Mouse (Mus musculus): ENCODE results near the gene Bag1. TPM values are rescaled to one million over a fixed set of nuclear protein-coding genes. Genes with fewer than 3 reads are reported as not detected.
"Not testable (repeated sequence)": the region's sequence is repeated elsewhere in the genome, so short reads cannot be mapped to it uniquely, and the experiment has no call there.

Gene Bag1
- total and polyA plus RNA-seq, 3 experiments = 194 to 235 TPM; not detected in 1

DNA sequence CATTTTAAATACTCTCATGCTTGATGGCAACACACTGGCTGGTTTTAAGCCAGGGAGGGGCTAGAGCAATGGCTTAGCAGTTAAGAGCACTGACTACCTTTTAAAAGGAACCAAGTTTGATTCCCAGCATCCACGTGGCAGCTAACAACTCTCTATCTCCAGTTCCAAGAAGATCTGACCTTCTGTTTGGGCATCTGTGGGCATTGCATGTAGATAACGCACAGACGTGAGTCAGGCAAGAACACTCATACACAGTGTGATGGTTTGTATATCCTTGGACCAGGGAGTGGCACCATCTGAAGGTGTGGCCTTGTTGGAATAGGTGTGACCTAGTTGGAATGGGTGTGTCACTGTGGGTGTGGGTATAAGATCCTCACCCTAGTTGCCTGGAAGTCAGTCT, 13.7 kb downstream of the Bag1 start:
- H3K9me3 ChIP-seq (replicated peaks; ENCODE audit: insufficient read depth, low read length); DNase-seq (ENCODE audit: low read depth, low spot score); H3K27ac ChIP-seq (ENCODE audit: control insufficient read depth, low read depth, low read length); H3K9ac ChIP-seq (ENCODE audit: control insufficient read depth, low read depth, low read length, poor library complexity, severe bottlenecking); H3K4me1 ChIP-seq (ENCODE audit: control insufficient read depth in 1 of 2, insufficient read depth in 2 of 2, low read length in 2 of 2); H3K79me2 ChIP-seq (ENCODE audit: control insufficient read depth, insufficient read depth, low read length, poor library complexity); H3K27me3 ChIP-seq (ENCODE audit: control insufficient read depth in 1 of 2, insufficient read depth in 2 of 2, low read length in 2 of 2); H3K4me3 ChIP-seq (ENCODE audit: control insufficient read depth in 1 of 2, insufficient read depth in 1 of 2, low read depth in 2 of 2, low read length in 2 of 2): not testable (repeated sequence)
- H3K36me3 ChIP-seq (ENCODE audit: control insufficient read depth in 1 of 2, insufficient read depth in 2 of 2, low read length in 2 of 2) = peaks cover 0 to 16% of the 10 kb centered on the region in 2 experiments; a peak in 2 of 4 replicates

DNA sequence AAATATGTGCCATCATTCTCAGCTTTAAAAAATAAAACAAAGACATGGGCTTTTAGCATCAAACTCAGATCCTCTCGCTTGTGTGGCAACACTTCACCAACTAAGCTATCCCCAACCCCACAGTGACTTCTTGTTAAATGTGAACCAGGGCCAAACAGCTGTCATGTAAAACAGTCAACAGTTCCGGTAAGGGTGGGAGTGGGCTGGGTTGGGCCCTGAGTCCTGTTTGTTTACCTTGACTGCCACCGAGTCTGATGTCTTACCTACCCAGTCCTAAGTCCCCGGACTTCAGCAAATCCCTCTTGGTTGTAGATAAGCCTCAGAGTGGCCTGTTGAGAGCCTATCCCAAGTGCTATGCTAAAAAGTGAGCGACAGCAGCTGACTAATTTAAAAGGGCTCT, 14.4 kb downstream of the Bag1 start:
- no peak overlapping the region for H3K4me3 ChIP-seq (ENCODE audit: control insufficient read depth in 1 of 2, insufficient read depth in 1 of 2, low read depth in 2 of 2, low read length in 2 of 2)
- no peaks in the 10 kb centered on the region for H3K4me1 ChIP-seq (ENCODE audit: control insufficient read depth in 1 of 2, insufficient read depth in 2 of 2, low read length in 2 of 2)
- no peak for DNase-seq (ENCODE audit: low read depth, low spot score)
- no peak overlapping the region for H3K27ac ChIP-seq (ENCODE audit: control insufficient read depth, low read depth, low read length)
- H3K79me2 ChIP-seq (ENCODE audit: control insufficient read depth, insufficient read depth, low read length, poor library complexity) = no peaks in the 10 kb centered on the region
- peaks cover 0 to 11% of the 10 kb centered on the region in 2 experiments; a peak in 2 of 4 replicates for H3K36me3 ChIP-seq (ENCODE audit: control insufficient read depth in 1 of 2, insufficient read depth in 2 of 2, low read length in 2 of 2)
- no peaks in the 10 kb centered on the region for H3K9me3 ChIP-seq (replicated peaks; ENCODE audit: insufficient read depth, low read length)
- H3K9ac ChIP-seq (ENCODE audit: control insufficient read depth, low read depth, low read length, poor library complexity, severe bottlenecking) = no peak overlapping the region
- H3K27me3 ChIP-seq (ENCODE audit: control insufficient read depth in 1 of 2, insufficient read depth in 2 of 2, low read length in 2 of 2) = no peaks in the 10 kb centered on the region
- TF ChIP-seq ELF1 (IDR thresholded peaks at IDR 0.05; ENCODE audit: low read depth, low read length) (no peak), MXI1 (IDR thresholded peaks at IDR 0.05; ENCODE audit: low read depth, low read length) (no peak), NRF1 (IDR thresholded peaks at IDR 0.05; ENCODE audit: insufficient read depth, low read depth, low read length, poor library complexity, severe bottlenecking) (no peak), E2F4 (IDR thresholded peaks at IDR 0.05; ENCODE audit: borderline replicate concordance, low read depth, low read length) (no peak), SMC3 (IDR thresholded peaks at IDR 0.05; ENCODE audit: low read depth, low read length) (no peak), TBP (IDR thresholded peaks at IDR 0.05; ENCODE audit: low read depth, low read length) (no peak), MEF2A (IDR thresholded peaks at IDR 0.05; ENCODE audit: extremely low read depth, insufficient replicate concordance, low read depth, low read length, poor library complexity, severe bottlenecking) (no peak), CTCF (IDR thresholded peaks at IDR 0.05 in 2 of 3, conservative IDR thresholded peaks at IDR 0.05 in 1 of 3; ENCODE audit: control insufficient read depth in 1 of 3, insufficient read depth in 1 of 3, low read depth in 2 of 3, low read length in 3 of 3, poor library complexity in 1 of 3, severe bottlenecking in 1 of 3) (no peak), SIN3A (IDR thresholded peaks at IDR 0.05; ENCODE audit: low read length) (no peak)

DNA sequence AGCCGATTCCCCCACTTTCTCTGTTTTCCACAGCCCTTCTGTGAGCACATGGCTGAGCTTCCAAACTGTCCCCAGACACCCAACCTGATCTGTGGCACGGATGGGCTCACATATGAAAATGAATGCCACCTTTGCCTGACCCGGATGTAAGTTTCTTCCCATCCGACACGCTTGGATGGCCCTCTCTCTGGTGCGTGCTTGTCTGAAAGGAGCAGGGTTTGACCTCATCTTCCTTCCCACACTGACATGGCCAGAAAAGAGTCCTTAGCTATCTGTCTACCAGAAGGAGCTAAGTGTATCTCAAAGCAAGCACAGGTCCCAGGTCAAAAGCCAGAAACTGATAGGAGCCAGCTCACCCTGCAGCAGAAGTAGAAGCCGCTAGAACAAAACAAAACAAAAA, 19.0 kb downstream of the Bag1 start:
- no peak overlapping the region for H3K9ac ChIP-seq (ENCODE audit: control insufficient read depth, low read depth, low read length, poor library complexity, severe bottlenecking)
- no peaks in the 10 kb centered on the region for H3K9me3 ChIP-seq (replicated peaks; ENCODE audit: insufficient read depth, low read length)
- no peaks in the 10 kb centered on the region for H3K4me1 ChIP-seq (ENCODE audit: control insufficient read depth in 1 of 2, insufficient read depth in 2 of 2, low read length in 2 of 2)
- no peaks in the 10 kb centered on the region for H3K79me2 ChIP-seq (ENCODE audit: control insufficient read depth, insufficient read depth, low read length, poor library complexity)
- no peaks in the 10 kb centered on the region for H3K27me3 ChIP-seq (ENCODE audit: control insufficient read depth in 1 of 2, insufficient read depth in 2 of 2, low read length in 2 of 2)
- no peak for DNase-seq (ENCODE audit: low read depth, low spot score)
- H3K4me3 ChIP-seq (ENCODE audit: control insufficient read depth in 1 of 2, insufficient read depth in 1 of 2, low read depth in 2 of 2, low read length in 2 of 2) = no peak overlapping the region
- no peak overlapping the region for H3K27ac ChIP-seq (ENCODE audit: control insufficient read depth, low read depth, low read length)
- TF ChIP-seq GABPA (IDR thresholded peaks at IDR 0.05; ENCODE audit: low read depth, low read length) = no peak
- TF ChIP-seq RAD21 (IDR thresholded peaks at IDR 0.05; ENCODE audit: low read depth, low read length) = no peak
- TF ChIP-seq UBTF (IDR thresholded peaks at IDR 0.05; ENCODE audit: borderline replicate concordance, insufficient read depth, low read depth, low read length) = no peak
- TF ChIP-seq ETS1 (IDR thresholded peaks at IDR 0.05; ENCODE audit: low read depth, low read length) = no peak
- TF ChIP-seq USF2 (IDR thresholded peaks at IDR 0.05; ENCODE audit: borderline replicate concordance in 1 of 2, insufficient read depth in 1 of 2, low read depth in 1 of 2, low read length in 2 of 2) = no peak
- no peak for TF ChIP-seq CTCF (IDR thresholded peaks at IDR 0.05 in 2 of 3, conservative IDR thresholded peaks at IDR 0.05 in 1 of 3; ENCODE audit: control insufficient read depth in 1 of 3, insufficient read depth in 1 of 3, low read depth in 2 of 3, low read length in 3 of 3, poor library complexity in 1 of 3, severe bottlenecking in 1 of 3)
- TF ChIP-seq ELF1 (IDR thresholded peaks at IDR 0.05; ENCODE audit: low read depth, low read length) = no peak
- no peak for TF ChIP-seq MAFK (IDR thresholded peaks at IDR 0.05; ENCODE audit: borderline replicate concordance, low read depth, low read length)
- no peak for TF ChIP-seq MXI1 (IDR thresholded peaks at IDR 0.05; ENCODE audit: low read depth, low read length)
- no peak for TF ChIP-seq MYC (IDR thresholded peaks at IDR 0.05; ENCODE audit: low read depth, low read length)
- TF ChIP-seq NELFE (IDR thresholded peaks at IDR 0.05; ENCODE audit: low read depth, low read length) = no peak
- no peak for TF ChIP-seq SIN3A (IDR thresholded peaks at IDR 0.05; ENCODE audit: low read length)
- no peak for TF ChIP-seq BHLHE40 (IDR thresholded peaks at IDR 0.05; ENCODE audit: borderline replicate concordance, low read depth, low read length)
- TF ChIP-seq TAL1 (IDR thresholded peaks at IDR 0.05; ENCODE audit: low read length) = no peak
- TF ChIP-seq POLR2AphosphoS5 (IDR thresholded peaks at IDR 0.05; ENCODE audit: borderline replicate concordance, low read depth, low read length) = no peak
- no peak for TF ChIP-seq MAX (IDR thresholded peaks at IDR 0.05; ENCODE audit: low read length)
- TF ChIP-seq POLR2A (IDR thresholded peaks at IDR 0.05; ENCODE audit: control insufficient read depth in 1 of 2, insufficient read depth in 1 of 2, low read depth in 1 of 2, low read length in 2 of 2, poor library complexity in 1 of 2) = no peak
- peaks cover 0 to 2% of the 10 kb centered on the region in 2 experiments; a peak in 1 of 4 replicates for H3K36me3 ChIP-seq (ENCODE audit: control insufficient read depth in 1 of 2, insufficient read depth in 2 of 2, low read length in 2 of 2)

All from MEL (cell line).